Mouse (Mus musculus) testis, postnatal 14 days (tissue): ENCODE results near the gene Corin.

ENCODE experiments used
- DNase-seq: peaks from one replicate; pipeline ENCODE4 v3.0.0; 2021; ENCODE audit warnings: low spot score

Corin gene

DNA sequence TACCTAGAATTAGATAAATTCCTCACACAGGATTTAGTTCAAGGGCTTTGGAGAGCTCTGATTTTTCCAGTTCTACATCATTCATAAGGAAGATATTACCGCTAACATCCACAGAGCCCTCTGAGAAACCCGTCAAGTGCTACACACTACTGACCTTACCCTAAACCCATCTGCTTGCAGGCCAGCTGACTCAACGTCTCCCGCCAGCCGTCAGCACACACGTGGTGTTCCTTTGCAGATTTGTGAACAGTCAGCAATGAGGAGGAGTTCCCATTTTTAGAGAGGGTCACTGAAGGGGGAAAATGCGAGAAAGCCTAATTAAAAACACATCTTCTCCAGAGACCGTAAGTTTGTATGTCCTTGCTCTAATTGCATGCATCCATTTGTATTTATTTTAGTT lies 174.8 kb downstream of the Corin start:
- DNase-seq, result no peak

- DNase-seq, result no peak
Observed at GRCm38 (mm10) chr5:72315282-72315681, 189.0 kb downstream of the Corin start.

DNA sequence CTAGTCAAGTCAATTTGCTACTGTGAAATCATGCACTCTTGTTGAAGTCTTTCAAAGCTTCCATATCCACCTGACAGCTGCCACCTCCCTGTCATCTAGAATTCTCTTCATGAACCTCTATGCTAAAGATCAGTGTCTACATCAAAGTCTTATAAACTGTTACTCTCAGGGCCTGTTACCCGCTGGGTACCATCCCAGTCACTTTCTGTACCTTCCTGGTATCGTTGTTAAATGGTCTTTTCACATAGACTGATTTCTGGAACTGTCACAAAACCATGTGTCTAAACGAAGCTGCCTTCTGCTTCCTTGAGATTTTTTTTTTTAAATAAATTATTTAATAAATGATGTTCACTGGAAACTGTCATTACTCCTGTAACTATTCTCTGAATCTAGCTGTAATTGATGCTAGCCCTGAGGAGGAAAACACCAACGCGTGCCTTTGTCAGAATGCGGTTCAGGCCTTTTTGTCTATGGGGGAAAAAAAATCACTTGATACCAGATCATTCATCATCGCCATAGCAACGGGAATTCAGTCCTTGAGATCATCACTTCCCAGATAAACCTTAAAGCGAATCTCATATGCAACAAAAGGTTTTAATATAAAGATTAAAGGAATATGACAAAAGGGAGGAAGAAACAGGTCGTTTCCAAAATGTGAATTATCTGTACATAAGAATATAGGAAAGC lies 205.7 kb downstream of the Corin start:
- no peak for DNase-seq

DNA sequence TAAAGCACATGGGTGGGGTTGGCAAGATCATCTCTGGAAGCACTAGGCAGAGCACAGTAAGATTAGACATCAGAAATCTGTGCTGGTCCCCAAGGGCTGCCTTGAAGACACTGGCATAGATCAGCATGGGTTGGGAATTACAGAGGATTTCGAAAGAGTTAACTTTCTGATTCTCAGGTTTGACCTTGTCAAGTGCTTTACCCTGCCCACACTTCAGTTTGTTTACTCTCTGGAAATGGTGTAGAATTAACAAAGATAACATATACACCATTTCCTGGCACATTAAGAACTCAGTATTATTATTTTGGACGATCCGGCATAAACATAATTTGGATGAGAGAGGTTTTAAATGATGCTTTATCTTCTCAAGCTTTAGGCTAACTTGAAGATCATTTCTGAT lies 219.2 kb downstream of the Corin start:
- DNase-seq, result no peak

GRCm38 (mm10) chr5:72282907-72283306 lies 221.4 kb downstream of the Corin start:
- DNase-seq, result no peak

DNA sequence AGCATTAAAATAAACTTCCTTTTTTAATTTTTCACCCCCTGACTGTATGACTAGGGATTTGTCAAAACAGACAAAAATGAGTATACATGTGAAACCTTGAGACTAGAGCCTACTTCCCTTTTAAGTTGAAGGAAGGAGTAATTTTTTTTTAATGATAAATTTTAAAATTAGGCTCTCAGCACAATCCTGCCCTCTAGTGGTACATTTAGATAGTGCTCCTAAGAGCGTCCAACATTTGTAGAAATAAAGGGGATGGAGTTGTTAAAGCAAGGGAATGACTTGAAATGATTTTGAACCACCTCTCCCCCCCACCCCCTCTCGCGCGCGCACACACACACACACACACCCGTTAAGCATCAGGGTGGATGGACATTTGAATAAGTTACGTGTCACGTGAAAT lies 234.6 kb downstream of the Corin start:
- DNase-seq, result no peak

GRCm38 (mm10) chr5:72269204-72269603 lies 235.1 kb downstream of the Corin start:
- no peak for DNase-seq

- no peak for DNase-seq
Observed at GRCm38 (mm10) chr5:72266955-72267535, 237.2 kb downstream of the Corin start.

DNA sequence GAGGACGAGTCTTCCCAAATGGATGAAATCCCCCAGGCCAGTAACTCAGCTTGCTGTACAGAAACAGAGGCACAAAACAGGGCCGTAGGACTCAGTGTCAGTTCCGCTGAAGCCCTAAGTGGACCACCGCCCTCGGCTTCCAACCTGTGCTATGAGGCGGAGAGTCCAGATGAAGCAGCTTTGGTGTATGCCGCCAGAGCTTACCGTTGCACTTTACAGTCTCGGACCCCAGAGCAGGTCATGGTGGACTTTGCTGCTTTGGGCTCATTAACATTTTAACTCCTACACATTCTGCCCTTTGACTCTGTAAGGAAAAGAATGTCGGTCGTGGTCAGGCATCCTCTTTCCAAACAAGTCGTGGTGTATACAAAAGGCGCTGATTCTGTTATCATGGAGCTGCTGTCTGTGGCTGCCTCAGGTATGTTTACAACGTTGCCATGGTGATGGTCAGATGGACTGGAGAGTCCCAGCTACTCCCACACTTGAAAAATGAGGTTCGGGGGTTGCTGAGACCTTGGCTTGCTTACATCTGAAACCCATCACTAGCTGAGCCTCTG lies 240.0 kb downstream of the Corin start:
- no peak for DNase-seq

- no peak for DNase-seq
Observed at GRCm38 (mm10) chr5:72261802-72262324, 242.4 kb downstream of the Corin start.

DNA sequence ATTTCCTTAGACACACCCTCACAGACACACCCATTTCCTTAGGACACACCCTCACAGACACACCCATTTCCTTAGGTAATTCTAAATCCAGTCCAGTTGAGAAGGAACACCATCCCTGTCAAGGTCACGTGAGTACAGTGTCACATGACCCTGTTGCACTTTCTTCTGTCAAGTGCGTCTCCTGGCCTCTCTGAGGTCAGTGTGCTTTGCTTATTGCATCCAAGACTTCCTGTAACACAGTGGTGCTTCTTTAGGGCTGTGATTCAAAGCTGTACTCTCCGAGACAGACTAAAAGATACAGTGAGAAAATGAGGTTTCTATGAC lies 245.0 kb downstream of the Corin start:
- DNase-seq, result no peak

DNA sequence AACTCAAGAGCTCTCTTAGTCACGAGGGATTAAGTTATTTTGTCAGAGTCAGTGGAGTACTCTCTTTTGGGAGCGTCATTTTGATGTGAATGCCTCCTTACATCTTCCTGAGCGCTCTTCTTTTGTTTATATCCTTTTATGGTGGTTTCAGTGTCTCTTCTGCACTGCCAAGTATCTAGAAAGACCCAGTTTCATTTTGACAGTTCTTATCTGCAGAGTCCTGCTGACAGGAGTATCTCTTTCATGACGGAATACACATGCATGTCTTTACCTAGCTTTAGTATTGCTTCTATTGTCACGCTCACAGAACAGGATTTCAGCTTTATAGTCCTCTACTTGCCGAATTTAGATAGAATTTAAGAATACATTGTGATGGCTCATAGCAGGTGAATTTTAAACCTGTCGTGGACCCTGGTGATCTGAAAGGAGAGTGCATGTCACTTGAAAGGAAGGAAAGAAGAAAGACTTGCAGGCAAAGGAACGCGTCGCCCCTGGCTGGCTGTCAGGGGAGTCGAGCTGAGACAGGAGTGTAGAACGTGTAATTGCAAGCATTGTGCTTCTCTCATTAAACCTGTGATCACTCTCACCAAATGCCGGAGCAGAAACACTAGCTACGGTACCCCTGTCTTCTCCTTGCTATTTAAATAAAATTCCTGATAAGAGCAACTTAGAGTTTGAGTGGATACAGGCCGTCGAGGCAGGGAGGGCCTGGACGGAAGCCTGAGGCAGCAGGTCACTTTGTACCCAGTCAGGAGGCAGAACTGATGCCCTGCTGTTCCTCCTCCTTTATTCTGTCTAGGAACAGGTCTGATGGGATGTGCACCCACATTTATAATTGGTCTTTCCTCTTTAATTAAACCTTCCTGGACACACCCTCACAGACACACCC lies 245.6 kb downstream of the Corin start:
- no peak for DNase-seq

DNA sequence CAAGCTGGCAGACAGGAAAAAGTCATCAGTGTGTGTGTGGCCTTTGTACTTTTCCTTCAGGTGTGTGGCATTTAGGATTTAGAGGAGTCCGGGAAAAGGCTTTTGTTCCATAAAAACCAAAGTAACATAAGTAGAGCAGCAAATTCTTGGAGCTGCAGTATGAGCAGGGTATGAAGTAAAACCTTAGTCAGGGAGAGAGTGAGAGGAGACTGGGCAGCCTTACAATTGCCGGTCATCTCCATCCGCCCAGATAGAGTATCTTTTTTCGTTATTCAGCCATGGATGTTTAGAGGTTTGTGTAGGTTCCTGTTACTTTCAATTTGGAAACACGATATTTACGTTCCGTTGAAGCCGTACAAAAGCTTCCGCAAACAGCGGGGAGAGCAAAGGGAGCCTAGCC lies 247.2 kb downstream of the Corin start:
- no peak for DNase-seq

- no peak for DNase-seq
Observed at GRCm38 (mm10) chr5:72254958-72255357, 249.3 kb downstream of the Corin start.

GRCm38 (mm10) chr5:72250180-72250579 lies 254.1 kb downstream of the Corin start:
- DNase-seq, result no peak
